Comparison of ENCODE assay signal across 13 mouse cellular contexts in genomic region chr15:85232543-85233250, GRCm38 (mm10). TPM values are rescaled to one million over a fixed set of nuclear protein-coding genes. Genes with fewer than 3 reads are reported as not detected.
DNase-seq lines count a peak whose midpoint lies in the region; ATAC-seq lines count a peak whose summit lies in the region.
"Had no signal": no experiment of that assay in that cellular context is flagged by ENCODE, and none has a peak within 500 bp of the region (broad histone marks: within the 10 kb centered on the region; RNA-seq: fewer than 3 reads in every experiment).

No protein-coding gene starts in this region.

- no peak overlapping the region for H3K4me3 ChIP-seq in heart, embryonic 13.5 days
- H3K4me3 ChIP-seq: forebrain, embryonic 15.5 days; hindbrain, embryonic 10.5 days; limb, embryonic 12.5 days had no signal

- 84% methylated on average over 25 of the region's 25 CpGs for WGBS in heart, embryonic 13.5 days

- H3K36me3 ChIP-seq in heart, embryonic 13.5 days, result peaks cover 79% of the 10 kb centered on the region
- H3K36me3 ChIP-seq: forebrain, embryonic 15.5 days had no signal

- H3K27ac ChIP-seq in heart, embryonic 13.5 days (replicated peaks), result 0 out of 2 replicates have a peak overlapping the region, but pooled peaks have one; percentile 12
- H3K27ac ChIP-seq: forebrain, embryonic 15.5 days; hindbrain, embryonic 10.5 days; limb, embryonic 12.5 days had no signal

- no peaks in the 10 kb centered on the region for H3K9me3 ChIP-seq in heart, embryonic 13.5 days
- H3K9me3 ChIP-seq: forebrain, embryonic 15.5 days; hindbrain, embryonic 10.5 days; limb, embryonic 12.5 days had no signal

- no peak overlapping the region for H3K4me2 ChIP-seq in heart, embryonic 13.5 days
- H3K4me2 ChIP-seq: forebrain, embryonic 15.5 days; limb, embryonic 12.5 days had no signal

- peaks cover 39% of the 10 kb centered on the region for H3K4me1 ChIP-seq in heart, embryonic 13.5 days
- H3K4me1 ChIP-seq: forebrain, embryonic 15.5 days; hindbrain, embryonic 10.5 days; limb, embryonic 12.5 days had no signal

- no peak overlapping the region for H3K9ac ChIP-seq in heart, embryonic 13.5 days
- H3K9ac ChIP-seq: forebrain, embryonic 15.5 days; limb, embryonic 12.5 days had no signal

- no peaks in the 10 kb centered on the region for H3K27me3 ChIP-seq in heart, embryonic 13.5 days (replicated peaks)
- H3K27me3 ChIP-seq: forebrain, embryonic 15.5 days; limb, embryonic 12.5 days had no signal

- ATAC-seq in heart, embryonic 13.5 days (ENCODE audit: extremely low read depth, insufficient number of reproducible peaks, low FRiP score, low TSS enrichment), result no peak
- ATAC-seq in CD4-positive, CD25-positive, alpha-beta regulatory T cell, adult 4 months, result peak; percentile 86
- ATAC-seq in inflammation-experienced regulatory T-cells, adult 6 months, result peak; percentile 84
- ATAC-seq in neutrophil, adult 5-6 weeks (ENCODE audit: extremely low read depth, insufficient number of reproducible peaks, low FRiP score, poor library complexity, severe bottlenecking), result peak; percentile 35; the same call in 1 of the 2 replicates
- ATAC-seq: forebrain, embryonic 15.5 days; midbrain, embryonic 16.5 days had no signal

- DNase-seq in heart, adult 18-20 months, result no peak
- no peak for DNase-seq in right cerebral cortex, postnatal 25 days
- no peak for DNase-seq in kidney, postnatal 14 days
- DNase-seq in gastrocnemius, postnatal 4 days (ENCODE audit: low spot score in 2 of 2), result no peak
- DNase-seq: cerebellum, adult 2 months had no signal

RNA-seq across cellular contexts. Expression of gene Fbln1, which starts 26.9 kb away (rescaled TPM):
- 125 and 139 TPM in 2 replicates for polyA plus RNA-seq in heart, embryonic 13.5 days (2015; fragmentation: Nextera tagmentation; extraction: Ambion mirVana)
- 10 to 100 TPM; 54.5 to 74.1 TPM for total RNA-seq in heart, adult 18-20 months (2021)
- not detected for polyA plus RNA-seq in CD4-positive, CD25-positive, alpha-beta regulatory T cell, adult 4 months (2017; shearing (Covaris generic))
- not detected for polyA plus RNA-seq in inflammation-experienced regulatory T-cells, adult 6 months (2017; shearing (Covaris generic))
- total RNA-seq in neutrophil, adult 5-6 weeks (2017), result not detected in 2 replicates
- total RNA-seq in gastrocnemius, postnatal 4 days (2021), result 10 to 100 TPM; 41.1 to 42.4 TPM

Comparison
In these comparisons a context has a peak if more than half of its experiments do, and no peak if none do; other contexts are left out.
1. RNA of gene Fbln1, which starts 26.9 kb away (total RNA-seq): 54.5 to 74.1 TPM in heart, adult 18-20 months and 41.1 to 42.4 TPM in gastrocnemius, postnatal 4 days; not detected in neutrophil, adult 5-6 weeks; every median in the first group is over 10 times any median in the second.